Mouse (Mus musculus): ENCODE measurements at regions not wholly inside any gene's neighbourhood (a gene's known extent, or its start where the extent isn't known, plus 50 kb on each side); places are given as distances from the start of the nearest gene placed in this dataset.
A peak's percentile ranks its signal among the peaks of the same experiment; 100 is the strongest.

DNA sequence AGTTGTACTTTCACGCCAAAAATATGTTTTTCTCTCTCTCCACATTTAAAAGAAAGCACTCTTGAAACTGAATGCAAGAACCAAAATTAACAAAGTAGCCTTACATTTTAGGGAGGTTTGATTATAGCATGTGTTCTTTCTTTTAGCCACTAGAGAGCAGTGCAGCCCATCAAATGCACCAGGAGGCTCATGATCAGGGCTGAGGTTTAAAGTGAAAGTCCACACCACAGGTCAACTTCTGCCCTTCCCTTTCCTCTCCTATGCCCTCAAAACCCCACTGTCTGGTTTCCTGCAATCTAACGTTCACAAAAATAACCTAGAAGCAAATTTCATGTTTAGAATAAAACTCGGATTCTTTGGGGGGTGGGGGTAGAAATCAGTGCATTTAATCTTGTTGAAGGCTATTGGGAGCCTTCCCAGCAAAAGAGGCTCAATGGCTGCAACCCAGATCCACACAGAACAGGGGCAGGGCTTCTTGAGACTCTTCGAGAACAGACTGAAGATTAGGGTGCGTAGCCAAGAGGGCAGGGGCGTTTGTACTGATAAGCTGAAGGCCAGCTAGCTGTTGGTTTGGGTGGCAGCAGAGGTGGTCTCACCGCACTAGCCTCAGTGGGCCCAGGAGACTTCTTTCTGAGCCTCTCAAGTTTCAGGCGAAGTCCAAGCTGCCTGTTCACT lies 59.3 kb upstream of the Zfp770 start:
- peak; percentile 67 for DNase-seq

DNA sequence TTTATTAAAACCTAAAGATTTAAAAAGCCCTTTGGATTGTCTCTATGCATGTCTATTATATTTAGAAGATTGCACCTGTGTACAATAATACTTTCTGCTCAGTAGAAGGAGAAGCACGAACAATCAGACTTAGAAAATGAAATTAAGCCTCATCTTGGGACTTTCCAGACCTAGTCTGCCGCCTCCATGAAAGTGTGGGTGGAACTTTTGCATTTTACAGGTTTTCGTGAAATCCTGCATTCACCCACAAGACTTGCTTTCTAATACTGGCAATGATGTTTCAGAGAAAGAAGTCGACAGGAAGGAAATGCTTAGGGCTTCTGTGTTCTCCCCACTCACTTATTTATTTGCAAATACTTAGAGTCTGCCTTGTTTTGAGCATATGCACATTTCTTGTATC lies 58.3 kb upstream of the Zfp770 start:
- no peak for DNase-seq
